Mouse (Mus musculus) spleen, adult 12 weeks (tissue): ENCODE data around the gene Cops7a.
A peak's percentile ranks its signal among the peaks of the same experiment; 100 is the strongest.

Source experiments
- DNase-seq: peaks from one replicate; pipeline ENCODE4 v3.0.0; 2022; ENCODE audit warnings: low spot score

Cops7a gene

DNA sequence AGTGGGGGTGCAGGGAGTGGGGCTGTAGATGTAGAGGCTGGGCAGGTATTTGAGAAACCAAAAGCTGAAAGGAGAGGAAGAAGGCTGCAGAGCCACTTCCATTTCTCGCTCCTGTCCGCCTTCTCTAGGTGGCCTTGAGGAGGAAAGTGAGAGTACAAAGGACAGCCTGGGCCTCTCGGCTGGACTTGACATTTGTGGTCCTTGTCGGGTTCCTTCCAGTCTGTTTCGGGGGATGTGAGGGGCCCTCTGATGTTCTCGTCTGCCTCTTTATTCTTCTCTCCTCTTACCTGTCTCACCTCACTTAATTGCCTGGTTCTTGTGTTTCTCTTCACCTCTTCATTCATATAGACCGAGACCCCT is 47.0 kb downstream of the Cops7a start:
- DNase-seq, result no peak

DNA sequence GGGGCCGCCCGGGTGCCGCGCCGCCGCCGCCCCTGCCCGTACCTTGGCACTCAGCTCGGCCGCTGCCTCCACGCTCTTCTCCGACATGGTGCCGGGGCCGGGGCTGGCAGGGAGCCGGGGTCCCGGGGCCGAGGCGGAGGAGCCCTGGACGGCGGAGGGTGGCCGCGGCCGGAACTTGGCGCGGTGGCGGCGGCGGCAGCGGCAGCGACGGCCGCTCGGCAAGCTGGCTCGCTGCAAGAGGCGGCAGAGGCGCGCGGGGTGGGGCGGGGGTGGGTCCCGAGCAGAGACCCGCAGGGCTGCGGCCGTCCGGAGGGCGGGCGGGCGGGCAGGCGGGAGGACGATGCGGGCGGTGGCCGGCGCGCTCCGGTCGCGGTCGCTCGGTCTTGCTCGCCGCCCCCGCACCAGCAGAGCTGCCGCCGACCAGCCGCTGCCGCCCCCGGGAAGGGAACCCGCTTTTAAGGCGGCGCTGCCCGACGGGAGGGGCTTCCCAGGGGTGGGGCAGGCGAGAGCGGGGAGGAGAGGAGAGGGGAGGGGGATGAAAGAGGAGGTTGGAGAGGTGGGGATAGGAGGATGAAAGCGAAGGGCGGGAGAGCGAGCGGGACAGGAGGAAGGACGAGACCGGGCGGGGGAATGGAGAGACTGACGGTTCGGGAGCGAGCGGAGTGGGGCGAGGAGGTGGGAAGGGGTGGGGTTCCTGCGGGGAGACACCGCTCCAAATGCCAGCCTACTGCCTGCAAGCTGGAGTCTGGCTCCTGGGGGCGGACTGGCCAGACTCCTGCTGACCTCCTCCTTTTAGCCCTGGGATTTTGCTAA is 47.6 kb downstream of the Cops7a start:
- no peak for DNase-seq

DNA sequence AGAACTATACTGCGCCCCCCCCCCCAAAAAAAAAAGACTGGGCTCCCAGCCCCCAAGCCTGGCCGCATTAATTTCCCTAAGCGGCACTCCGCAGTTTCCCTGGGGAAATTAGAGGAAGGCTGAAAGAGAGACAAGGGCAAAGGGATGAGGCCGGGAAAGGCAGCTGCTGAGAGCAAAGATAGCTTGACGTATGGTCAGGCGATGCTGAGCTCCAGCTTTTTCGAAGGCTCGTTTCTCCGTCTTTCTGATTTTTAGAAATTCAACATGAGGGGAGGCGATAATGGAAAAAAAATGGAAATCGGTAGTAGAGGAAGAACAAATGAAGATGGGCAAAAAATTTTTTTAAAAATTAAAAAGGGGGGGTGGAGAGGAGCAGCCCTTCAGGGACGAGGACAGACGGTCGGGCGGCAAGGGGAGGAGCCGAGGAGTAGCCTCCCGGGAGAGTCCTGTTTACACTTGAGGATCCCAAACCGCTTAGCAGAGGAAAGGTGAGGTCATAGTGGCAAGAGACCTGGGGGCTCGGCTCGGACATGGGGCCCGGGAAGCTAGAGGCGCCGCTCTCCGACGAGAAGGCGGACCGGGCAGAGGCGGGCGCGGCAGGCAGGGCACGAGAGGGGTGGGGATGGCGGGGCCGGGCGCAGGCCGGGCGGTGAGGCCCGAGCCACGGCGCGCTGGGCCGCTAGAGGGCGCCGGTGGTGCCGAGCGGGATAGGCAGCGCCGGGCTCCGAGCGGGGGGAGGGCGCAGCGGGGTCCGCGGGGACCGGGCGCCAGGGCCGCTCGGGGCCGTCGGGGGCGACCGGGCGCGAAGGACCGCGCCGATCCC is 48.4 kb downstream of the Cops7a start:
- peak; percentile 80 for DNase-seq

DNA sequence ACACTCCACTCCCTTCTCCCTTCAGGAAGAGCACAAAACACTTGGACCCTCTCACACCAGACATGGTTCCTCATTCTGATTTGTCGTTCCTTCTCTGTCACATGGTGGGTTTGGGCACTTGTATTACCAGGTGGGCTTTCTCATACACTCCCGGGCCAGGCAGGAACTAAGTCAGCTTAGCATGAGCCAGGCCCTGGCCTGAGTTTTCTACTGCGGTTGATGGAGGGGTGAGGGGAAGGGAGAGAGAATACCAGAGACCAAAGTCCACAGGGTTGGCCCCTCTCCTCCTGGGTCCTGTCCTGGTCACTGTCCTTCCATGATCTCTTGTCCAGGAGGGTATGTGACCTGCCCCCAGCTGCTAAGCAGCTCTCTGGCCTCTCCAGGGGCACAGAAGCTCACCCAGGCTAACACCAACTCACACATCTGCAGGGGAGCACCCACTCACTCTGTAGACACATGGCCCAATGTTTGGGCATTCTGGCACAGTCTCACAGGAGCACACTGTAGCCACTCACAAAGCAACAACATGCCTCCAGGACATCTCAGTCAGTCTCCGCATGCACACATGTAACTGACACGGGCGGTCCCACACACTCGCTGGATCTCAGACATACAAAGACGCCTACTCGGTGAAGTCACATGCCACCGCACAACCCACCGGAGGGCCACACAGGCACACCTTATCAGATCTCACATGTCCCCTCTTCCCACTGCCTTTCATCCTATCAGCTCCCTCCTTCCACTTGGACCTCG is 49.2 kb downstream of the Cops7a start:
- no peak for DNase-seq

DNA sequence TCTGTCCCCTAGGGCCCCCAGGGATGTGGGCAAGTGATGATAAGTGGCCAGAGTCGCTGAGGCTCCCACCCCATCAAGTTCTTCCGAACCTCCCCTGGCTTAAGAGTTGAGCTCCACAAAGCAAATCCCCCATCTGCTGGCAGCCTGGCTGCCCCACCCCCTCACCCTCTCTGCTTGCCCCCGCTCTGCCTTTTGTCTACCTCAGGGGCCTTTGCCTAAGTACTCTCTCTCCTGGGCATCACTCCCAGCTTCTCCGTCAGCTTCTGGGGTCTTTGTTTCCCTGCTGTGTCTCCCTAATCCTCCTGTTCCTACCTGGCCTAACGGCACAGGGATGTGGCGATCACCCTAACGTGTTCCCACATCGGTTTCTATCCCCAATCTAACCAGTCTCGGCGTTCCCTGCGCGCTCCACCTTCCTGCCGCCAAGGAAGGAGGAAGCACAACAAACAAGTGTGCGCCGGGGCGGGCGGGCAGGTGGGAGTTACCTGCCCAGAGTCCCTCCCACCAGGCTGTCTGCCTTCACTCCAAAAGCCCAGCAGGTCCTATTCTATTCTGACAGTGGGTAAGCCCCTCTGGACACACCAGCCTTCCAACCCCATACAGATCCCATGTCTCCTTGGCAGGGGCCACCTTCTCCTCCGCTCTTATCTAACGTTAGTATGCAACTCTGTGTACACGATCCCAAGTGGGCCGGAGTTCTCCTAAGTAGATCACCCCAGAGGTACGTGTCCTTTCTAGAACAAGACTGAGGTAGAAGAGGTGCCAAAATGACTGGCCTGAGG is 50.0 kb downstream of the Cops7a start:
- no peak for DNase-seq

DNA sequence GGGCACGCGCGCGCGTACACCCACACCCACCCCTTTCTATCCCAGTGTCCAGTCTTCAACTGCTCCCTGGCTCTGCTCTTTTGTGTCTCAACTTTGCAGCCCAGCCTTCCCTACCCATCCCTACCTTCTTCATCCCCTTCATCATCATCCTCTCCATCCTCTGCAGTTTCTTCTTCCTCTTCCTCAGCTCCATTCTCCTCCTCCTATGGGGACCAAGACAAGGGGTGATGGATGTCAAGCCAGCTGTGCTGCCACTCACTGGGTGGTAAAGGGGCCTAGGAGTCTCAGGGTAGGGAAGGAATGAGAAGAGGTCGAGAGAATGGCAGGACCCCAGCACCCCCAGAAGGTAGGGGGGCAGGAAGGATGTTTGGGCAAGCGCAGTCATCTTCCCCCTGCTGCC is 50.8 kb downstream of the Cops7a start:
- DNase-seq, result no peak

DNA sequence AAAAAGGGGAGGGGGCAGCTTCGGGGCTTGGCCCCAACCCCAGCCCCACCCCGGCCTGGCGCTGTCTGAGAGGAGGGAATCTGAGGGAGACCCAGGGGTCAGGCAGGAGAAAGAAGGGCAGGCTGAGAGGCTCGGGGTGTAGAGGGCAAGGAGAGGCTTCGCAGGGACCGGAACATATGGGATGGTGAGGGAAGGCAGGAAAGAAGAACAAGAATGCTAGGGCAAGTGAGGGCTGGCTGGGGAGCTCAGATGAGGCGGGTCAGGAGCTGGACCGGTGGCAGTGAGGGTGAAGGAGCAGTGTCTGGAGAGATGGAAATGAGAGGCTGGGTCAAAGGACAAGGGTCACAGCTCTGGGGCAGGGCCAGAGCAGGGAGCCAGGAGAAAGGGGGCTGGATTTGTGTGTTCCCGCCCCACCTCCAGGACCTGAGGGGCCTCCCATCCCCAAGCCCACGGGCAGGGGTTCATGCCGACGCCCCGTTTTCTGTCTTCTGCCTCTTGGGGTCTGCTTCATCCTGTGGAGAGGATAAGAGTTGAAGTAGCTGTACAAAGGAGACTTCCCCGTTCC is 51.5 kb downstream of the Cops7a start:
- no peak for DNase-seq

DNA sequence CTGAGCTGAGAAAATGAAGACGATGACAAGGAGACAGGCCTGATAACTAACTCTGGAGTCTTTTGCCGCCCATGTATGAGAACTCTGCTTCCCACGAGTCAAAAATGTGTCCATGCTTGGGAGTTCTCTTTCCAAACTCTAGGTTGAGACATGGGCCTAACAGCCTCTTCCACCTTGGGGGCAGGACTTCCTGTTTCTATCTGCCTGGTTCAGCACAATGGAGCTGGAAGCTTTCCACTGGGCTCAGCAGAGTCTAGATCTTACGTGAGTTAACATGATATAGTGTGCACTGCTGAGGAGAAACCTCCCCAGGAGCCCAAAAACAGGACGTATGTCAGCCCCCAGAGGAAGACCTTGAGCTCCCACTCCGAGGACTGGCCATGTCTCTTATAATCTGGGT is 52.1 kb downstream of the Cops7a start:
- DNase-seq, result no peak

DNA sequence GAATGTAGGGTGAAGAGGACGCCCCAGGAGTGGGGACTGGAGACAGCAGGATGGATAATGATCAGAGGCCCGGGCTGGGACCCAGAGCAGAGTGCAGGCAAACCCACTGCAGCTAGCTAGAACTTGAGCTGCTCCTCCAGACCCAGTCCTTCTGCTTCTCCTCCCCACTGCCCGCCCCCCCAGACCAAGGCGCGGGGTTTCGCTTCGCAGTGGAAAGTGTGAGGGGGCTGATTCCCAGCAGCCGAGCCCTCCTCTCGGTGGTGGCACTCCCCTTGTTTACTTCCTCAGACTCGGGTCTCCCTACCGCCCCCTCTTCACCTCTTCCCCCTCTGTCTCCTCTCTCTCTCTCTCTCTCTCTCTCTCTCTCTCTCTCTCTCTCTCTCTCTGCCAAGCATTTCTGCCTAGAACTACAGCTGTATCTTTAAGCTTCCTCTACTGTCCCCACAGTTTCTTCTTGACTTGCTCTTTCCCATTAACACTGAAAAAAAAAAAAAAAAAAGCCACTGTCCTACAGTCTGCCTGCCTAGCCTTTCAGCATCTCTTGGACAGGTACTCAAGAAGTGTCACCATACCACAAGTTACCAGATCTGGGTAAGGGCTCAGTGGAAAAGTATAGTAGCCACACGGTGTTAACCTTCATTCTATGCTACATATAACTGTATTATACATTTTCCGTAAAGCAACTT is 53.7 kb downstream of the Cops7a start, which contains the start of gene Lag3:
Gene Lag3, minus strand, starts transcription at position 173 of the 686 bp plus-strand sequence.
- no peak for DNase-seq

DNA sequence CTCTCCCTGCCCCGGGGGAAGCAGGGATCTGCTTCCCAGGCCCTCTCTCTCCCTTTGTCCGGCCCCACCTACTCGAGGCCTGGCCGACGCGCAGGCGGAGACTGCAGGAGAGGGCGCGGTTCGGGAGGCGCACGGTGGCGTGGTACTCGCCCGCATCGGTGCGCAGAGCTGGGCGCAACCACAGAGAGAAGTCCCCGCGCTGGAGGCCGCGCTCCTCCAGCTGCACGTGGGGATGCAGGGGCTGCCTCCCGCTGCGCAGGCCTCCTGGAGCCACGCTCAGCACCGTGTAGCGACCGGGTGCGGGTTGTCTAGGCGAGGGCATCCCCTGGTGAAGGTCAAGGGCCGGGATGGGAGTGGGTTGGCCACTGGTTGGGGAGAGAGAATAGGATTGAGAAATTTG is 55.3 kb downstream of the Cops7a start:
- no peak for DNase-seq
